Mouse (Mus musculus) embryo, embryonic 10.5 days (tissue): ENCODE results near the gene Shank2.

Source experiments
- DNase-seq: peaks from one replicate; pipeline ENCODE4 v3.0.0-alpha.2; 2015; ENCODE audit warnings: low spot score

Gene Shank2

GRCm38 (mm10) chr7:144229421-144229820 is 227.7 kb downstream of the Shank2 start:
- no peak for DNase-seq

- DNase-seq, result no peak
Observed at GRCm38 (mm10) chr7:144232132-144232706, 230.5 kb downstream of the Shank2 start.

GRCm38 (mm10) chr7:144233479-144233878 is 231.8 kb downstream of the Shank2 start:
- DNase-seq, result no peak

DNA sequence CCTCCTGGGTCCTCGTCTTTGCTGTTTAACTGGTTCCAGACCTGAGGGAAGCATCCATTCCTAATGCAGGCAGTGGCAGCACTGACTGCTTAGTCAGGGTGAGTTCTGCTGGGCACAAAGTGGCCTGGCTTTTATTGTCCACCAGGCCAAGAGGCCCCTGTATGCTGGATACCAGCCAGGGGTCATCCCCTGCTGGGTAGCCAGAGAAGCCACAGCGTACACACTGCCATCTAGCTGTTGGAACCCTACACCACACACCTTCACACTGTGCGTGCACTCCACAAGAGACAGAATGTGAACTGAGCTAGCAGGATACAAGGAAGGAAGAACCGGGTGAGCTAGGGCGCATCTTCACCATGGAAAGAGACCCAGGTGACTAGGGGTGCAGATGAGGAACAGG is 233.1 kb downstream of the Shank2 start:
- peak; percentile 35 for DNase-seq

DNA sequence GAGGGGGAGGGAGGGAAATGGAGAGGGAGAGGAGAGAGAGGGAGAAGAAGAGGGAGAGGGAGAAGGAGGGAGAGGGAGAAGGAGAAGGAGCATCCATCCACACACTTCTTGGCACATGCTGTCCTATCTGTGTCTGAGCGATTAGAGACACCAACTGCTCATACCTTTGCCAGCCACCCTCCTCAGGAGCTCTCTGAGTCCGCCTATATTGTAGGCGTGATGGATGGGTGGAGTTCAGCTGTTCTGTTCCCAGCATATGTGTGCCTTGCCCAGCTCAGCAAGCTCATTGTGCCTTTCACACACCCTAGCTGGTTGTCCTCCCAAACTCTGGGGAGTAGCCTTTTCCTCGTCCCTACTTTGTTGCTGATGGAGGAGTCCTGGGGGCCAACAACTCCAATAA is 233.8 kb downstream of the Shank2 start:
- no peak for DNase-seq

GRCm38 (mm10) chr7:144236802-144237201 is 235.1 kb downstream of the Shank2 start:
- no peak for DNase-seq

GRCm38 (mm10) chr7:144238409-144238808 is 236.7 kb downstream of the Shank2 start:
- DNase-seq, result peak; percentile 78

DNA sequence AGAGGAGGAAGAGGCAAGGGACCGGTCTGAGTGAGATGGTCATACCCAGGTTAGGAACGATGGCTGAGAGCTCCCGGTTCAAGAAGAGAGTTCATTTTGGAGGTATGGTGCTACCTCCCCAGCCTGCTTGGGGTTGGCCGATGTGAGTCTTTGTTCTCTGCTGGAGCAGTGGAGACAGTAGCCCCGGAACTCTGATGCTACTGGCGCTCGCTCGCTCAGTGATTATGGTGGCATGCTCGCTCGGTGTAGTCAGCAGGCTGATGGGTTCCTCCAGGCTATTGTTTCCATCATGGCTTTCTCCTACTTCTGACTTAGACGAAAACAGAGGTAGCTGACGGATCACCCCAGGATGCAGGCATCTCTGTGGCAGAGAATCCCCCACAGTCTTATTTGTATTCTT is 237.3 kb downstream of the Shank2 start:
- DNase-seq, result no peak

DNA sequence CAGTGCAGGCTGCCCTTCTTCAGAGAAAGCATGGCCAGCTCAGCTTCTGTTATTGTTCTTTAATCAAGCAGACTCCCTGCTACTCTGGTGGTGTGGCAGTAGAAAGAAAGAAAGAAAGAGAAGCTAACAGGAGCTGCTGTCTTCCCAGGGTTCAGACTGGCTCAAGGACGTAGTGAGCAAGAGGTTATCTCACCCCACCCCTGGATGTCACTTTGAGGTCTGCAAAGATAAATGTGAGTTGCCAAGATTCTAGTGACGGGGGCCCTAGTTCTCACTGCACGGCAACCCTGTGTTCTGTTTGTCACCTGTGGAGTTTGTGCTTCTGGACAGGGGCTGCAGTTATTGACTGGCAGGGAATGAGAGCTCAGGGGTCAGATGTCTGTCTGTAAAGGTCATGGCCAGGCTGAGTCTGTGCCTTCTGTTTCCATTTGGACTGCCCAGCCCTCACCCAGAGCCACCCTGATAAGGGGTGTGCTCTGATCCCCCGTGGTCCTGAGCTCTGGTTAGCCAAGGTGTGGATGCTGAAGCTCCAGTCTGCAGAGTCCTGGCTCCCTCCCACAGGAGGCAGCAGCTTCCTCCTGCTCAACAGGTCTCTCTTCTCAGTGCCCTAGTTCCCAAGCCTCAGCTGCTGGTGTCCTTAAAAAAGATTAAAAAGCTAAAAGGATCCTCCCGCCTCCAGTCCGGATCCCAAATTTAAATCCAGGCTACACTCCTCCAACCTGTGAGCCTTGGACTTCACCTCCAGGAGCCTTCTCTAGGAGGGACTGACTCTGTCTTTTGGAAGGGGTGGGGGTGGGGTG is 238.0 kb downstream of the Shank2 start:
- DNase-seq, result no peak

DNA sequence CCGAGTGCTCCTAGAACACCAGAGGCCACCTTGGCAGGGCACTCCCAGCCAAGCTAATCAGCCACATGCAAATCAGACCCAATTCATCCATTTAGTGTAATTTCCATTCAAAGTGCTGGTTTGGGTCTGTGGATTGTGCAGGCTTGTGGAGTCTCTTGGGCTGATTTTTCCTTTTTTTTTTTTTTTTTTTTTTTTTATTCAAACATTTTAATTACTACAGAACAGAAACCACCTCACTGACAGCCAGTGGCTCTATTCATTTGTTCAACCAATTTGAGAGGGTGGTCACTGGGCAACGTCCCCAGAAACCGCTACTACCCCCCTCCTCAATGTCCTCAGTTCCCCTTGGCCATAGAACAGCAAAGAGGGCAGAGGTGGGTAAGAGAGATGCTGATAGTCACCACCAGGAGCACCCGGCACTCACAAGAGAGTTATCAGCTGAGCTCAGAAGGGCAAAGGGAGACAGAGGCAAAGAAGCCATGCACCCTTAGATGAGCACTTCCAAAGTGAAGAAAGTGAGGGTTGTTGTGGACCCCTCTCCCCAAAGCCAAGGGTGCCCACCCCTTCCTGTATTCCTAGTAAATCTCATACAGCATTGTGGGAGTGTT is 239.1 kb downstream of the Shank2 start:
- no peak for DNase-seq

DNA sequence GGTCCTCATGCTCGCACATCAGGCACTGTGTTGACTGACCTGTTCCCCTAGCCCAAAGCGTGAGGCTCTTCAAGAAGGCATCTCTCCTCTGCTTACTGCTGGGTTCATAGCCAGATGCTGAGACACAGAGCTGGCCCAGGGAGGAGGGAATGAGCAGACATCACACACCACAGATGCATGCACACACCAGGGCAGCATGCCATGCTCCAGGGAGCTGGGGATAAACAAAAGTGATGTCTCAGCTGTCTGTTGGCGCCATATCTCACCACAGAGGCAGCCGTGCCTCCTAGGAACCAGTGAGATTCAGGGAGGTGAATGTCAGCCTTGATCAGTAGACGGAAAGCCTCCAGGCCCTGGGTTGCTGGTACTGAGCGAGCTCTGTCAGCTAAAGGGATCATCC is 242.5 kb downstream of the Shank2 start:
- no peak for DNase-seq

DNA sequence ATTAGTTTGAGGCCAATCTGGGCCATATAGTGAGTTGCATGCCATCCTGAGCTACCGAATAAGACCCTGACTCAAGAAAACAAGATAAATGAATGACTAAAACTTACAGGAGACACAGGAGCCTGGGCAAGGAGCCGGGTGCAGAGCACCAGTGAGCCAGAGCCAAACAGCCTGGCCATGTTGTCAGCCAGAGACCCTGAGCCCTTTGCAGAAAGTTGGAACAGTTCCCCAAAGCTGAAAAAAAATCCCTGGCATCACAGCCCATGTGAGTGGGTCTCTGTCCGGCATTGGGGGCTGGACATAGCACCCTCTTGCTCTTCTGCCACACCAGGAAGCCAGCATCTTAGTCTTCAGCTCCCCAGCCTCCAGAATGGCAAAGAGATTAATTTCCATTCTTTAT is 244.5 kb downstream of the Shank2 start:
- no peak for DNase-seq

DNA sequence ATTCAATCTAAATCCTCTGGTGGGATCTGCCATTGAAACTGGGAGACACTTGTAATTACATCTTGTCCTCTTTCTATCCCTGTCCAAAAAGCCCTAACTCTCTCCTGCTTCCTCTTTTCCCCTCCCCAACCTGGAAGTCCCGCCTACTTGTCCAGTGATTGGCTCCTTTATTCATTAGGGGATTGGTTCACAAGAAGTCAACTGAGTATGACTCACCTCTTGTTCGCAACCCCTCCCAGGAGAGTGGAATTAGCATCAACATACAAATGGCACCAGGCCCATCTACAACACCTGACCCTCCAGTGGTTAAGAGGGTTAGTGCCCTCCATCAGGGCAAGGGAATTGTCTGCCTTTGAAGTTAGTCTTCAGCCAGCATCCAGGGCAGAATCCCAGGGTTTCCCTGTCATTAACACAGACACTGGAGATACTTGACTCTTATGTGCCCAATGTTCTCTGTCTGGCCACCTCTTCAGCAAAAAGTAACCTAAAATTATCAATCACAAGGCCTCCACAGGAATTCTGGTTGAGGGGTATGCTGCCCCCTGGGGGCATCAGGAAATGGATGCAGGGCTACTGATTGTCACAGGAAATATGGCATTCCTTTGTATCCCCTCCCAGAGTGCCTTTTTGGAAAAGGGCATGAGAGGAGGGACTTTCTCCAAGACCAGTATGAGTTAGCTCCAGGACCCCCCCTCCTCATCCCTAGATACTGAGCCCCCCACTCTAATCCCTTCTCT is 247.1 kb downstream of the Shank2 start:
- no peak for DNase-seq

- DNase-seq, result no peak
Observed at GRCm38 (mm10) chr7:144250791-144251190, 249.1 kb downstream of the Shank2 start.

DNA sequence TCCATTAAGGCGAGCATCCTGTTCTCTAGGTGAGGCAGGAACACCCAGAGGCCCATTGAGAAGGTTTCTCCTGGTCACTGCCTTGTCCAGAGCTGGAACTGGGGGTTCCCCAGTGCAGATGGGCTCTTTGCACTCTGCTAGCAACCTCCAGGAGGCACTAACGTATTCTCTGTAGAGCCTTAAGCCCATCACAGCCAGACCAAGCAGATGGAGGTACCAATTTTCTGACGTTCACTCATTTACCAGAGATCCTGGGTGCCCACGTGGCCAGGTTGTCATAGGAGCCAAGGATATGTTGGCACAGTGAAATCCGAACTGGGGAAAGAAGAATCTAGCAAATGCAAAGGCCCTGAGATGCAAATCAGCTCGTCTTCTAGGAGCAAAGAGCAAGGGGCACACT is 249.5 kb downstream of the Shank2 start:
- DNase-seq, result no peak

DNA sequence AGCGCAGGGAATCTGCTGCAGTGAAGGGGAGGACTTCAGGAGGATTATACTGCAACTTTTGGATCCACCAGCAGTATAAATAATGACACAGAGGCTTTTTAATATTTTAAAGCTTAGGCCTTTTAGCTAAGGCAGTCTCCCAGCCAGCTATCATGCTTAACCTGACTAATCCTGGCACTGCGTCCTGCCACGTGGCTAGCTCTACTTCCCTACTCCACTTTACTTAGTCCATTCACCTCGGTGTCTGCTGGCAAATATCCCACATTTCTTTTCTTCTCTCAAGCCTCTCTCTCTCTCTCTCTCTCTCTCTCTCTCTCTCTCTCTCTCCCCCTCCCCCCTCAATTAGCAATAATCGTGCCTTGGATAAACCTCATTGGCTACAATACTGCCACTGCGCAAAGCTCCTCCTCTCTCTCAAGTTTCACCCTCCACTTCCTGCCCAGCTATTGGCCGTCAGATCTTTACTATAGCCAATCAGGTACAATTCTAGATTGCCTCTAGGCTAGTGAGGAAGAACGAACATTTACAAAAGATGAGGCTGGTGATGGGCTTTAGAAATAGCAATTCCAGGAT is 253.0 kb downstream of the Shank2 start:
- DNase-seq, result peak; percentile 71

GRCm38 (mm10) chr7:144257821-144258220 is 256.1 kb downstream of the Shank2 start:
- no peak for DNase-seq

GRCm38 (mm10) chr7:144258332-144258731 is 256.6 kb downstream of the Shank2 start:
- no peak for DNase-seq

DNA sequence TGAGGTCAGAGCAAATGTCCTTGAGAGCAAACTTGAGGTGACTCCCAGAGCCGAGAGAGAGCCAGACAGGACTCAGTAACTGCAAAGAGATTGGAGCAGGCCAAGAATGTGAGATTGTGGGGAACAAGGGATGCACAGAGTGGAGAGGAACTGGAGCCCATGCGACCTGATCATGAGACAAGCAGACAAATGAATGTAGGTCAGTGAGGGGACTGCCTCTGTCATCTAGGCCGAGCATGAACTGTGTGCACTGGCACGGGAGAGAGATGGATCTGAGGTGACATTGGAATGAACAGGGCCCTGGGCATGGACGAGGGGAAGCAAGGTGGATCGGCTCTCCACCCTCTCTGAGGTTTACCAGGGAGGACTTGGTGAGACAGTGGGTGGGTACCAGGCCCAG is 260.9 kb downstream of the Shank2 start:
- no peak for DNase-seq

GRCm38 (mm10) chr7:144266745-144267144 is 265.0 kb downstream of the Shank2 start:
- no peak for DNase-seq

DNA sequence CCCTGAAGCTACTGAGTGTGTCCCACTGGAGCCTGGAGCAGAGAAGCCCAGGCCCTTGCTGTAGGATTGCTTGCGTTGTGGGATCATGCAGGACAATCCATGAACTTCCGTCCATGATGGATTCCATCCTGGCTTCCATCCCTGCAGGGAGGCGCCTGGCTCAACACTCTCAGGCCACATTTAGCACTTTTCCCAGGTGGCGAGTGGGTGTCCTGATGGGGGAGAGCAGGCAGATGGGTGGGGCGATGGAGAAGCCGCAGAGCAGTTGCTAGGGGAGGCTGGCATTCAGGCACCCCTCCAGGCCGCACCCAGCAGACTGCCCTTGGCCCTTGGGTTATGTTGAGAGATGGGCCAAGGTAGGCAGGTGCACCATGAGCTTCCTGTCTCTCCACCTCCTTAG is 266.6 kb downstream of the Shank2 start:
- no peak for DNase-seq

GRCm38 (mm10) chr7:144268778-144269177 is 267.1 kb downstream of the Shank2 start:
- DNase-seq, result no peak
